Mouse (Mus musculus): Measurements from ENCODE around the gene Tdpoz3.
"Not testable (repeated sequence)": the region's sequence is repeated elsewhere in the genome, so short reads cannot be mapped to it uniquely, and the experiment has no call there.

The Tdpoz3 gene

GRCm38 (mm10) chr3:93825720-93826119 is at the start of gene Tdpoz3:
Gene Tdpoz3, plus strand, starts transcription at chr3:93826020.
- DNase-seq: not testable (repeated sequence)

- not testable (repeated sequence) for DNase-seq
These were observed 29.7 kb upstream of the Tdpoz3 start, which contains the start of gene Tdpoz4 for GRCm38 (mm10) chr3:93796098-93796497. Gene Tdpoz4, plus strand, starts transcription at chr3:93796398.

- not testable (repeated sequence) for DNase-seq
These were observed 12.5 kb upstream of the Tdpoz3 start for GRCm38 (mm10) chr3:93813341-93813740.

- not testable (repeated sequence) for DNase-seq
These were observed 33.1 kb downstream of the Tdpoz3 start for GRCm38 (mm10) chr3:93858957-93859356.

GRCm38 (mm10) chr3:93870635-93871034 is 44.8 kb downstream of the Tdpoz3 start:
- DNase-seq: not testable (repeated sequence)
